Mouse (Mus musculus): ENCODE results near the gene Got2. TPM values are rescaled to one million over a fixed set of nuclear protein-coding genes. Genes with fewer than 3 reads are reported as not detected.
A peak's percentile ranks its signal among the peaks of the same experiment; 100 is the strongest.

Gene Got2
- total RNA-seq, 2 experiments from 2014 or later: 20.7 to 40.7 TPM

DNA sequence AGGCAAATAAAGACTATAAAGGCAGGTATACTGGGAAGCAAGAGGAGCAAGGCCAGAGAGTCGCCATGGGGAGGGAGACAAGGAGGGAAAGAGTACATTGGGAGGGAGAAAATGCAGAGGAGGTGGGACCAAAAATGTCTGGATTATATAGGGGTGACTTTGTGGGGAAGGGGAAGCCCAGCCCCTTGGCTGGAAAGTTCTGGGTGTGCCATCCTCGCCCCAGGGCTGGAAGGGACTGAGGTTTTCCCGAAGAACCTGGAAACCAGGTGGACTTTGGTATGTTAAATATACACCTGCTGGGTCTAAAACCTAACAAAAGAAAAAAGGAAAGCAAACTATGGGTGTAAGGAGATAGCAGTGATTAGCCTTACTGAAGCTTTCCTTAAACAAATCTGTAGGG, 58.2 kb downstream of the Got2 start:
- ATAC-seq (replicated peaks; ENCODE audit: low FRiP score, poor library complexity, severe bottlenecking): no peak

GRCm38 (mm10) chr8:95825162-95825561, 63.2 kb downstream of the Got2 start, which contains the start of gene Sap18b:
Gene Sap18b (plus strand): TSS chr8:95825346.
- peak; percentile 91 for ATAC-seq (replicated peaks; ENCODE audit: low FRiP score, poor library complexity, severe bottlenecking)

GRCm38 (mm10) chr8:95822699-95823098, 65.6 kb downstream of the Got2 start:
- ATAC-seq (replicated peaks; ENCODE audit: low FRiP score, poor library complexity, severe bottlenecking): no peak

DNA sequence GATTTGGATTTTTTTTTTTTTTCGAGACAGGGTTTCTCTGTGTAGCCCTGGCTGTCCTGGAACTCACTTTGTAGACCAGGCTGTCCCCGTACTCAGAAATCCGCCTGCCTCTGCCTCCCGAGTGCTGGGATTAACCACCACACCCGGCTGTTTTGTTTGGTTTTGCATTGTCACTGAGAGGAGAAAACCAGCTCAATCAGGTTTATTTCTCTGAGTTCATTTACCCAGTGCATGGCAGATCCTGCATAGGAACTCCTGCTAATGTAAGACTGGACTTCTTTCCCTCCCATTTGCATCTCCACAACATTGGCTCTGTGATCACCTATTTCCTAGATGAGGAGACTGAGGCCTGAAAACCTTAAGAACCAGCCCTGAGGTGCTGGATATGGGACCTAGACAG, 66.3 kb downstream of the Got2 start:
- no peak for ATAC-seq (replicated peaks; ENCODE audit: low FRiP score, poor library complexity, severe bottlenecking)

- no peak for ATAC-seq (replicated peaks; ENCODE audit: low FRiP score, poor library complexity, severe bottlenecking)
These were observed 67.1 kb downstream of the Got2 start for GRCm38 (mm10) chr8:95821266-95821665.

GRCm38 (mm10) chr8:95818211-95818610, 70.1 kb downstream of the Got2 start:
- ATAC-seq (replicated peaks; ENCODE audit: low FRiP score, poor library complexity, severe bottlenecking): no peak

- ATAC-seq (replicated peaks; ENCODE audit: low FRiP score, poor library complexity, severe bottlenecking): no peak
These were observed 70.8 kb downstream of the Got2 start for GRCm38 (mm10) chr8:95817597-95817996.

DNA sequence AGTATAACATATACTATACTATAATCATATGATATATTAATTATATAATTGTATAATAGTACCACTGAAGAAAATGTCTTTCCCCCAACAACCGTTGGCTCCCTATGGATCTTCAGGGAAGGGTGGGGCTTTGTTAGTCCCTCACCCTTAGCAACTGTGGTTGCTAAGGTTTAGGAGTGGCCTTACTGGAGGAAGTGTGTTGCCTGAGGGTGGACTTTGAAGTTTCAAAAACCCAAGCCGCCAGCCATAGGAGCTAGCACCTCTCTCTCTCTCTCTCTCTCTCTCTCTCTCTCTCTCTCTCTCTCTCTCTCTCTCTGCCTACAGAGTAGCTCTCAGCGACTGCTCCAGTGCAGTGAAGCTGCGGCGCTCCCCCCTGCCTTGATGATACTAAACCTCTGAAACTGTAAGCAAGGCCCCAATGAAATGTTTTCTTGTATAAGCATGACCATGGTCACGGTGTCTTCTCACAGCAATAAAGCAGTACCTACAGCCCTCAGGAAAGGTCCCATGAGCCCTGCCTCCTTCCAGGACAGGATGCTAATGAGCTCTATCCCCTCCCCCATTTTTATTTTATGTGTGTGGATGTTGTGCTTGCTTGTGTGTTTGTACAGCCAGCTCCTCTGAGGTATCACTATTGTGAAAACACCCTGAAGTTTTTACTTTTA, 72.2 kb downstream of the Got2 start:
- no peak for ATAC-seq (replicated peaks; ENCODE audit: low FRiP score, poor library complexity, severe bottlenecking)

Other genes with a start within 250 kb of the Got2 start
- gene Ndrg4, start 211.6 kb downstream of the Got2 start, total RNA-seq (2015; ENCODE audit: low replicate concordance): not detected in 2 replicates
- 0.26 TPM in 1 of 2 replicates, not detected in the other for gene Ndrg4, start 211.6 kb downstream of the Got2 start, total RNA-seq (2017; ENCODE audit: low replicate concordance)
- gene Setd6, start 172.7 kb downstream of the Got2 start, total RNA-seq (2015; ENCODE audit: low replicate concordance): 6.8 and 8.8 TPM in 2 replicates
- 16.6 and 17.5 TPM in 2 replicates for gene Setd6, start 172.7 kb downstream of the Got2 start, total RNA-seq (2017; ENCODE audit: low replicate concordance)
- gene Cnot1, start 81.1 kb downstream of the Got2 start, total RNA-seq (2015; ENCODE audit: low replicate concordance): 224 and 278 TPM in 2 replicates
- gene Cnot1, start 81.1 kb downstream of the Got2 start, total RNA-seq (2017; ENCODE audit: low replicate concordance): 189 and 228 TPM in 2 replicates
- 32.7 and 37.8 TPM in 2 replicates for gene Sap18b, start 63.2 kb downstream of the Got2 start, total RNA-seq (2015; ENCODE audit: low replicate concordance)
- gene Sap18b, start 63.2 kb downstream of the Got2 start, total RNA-seq (2017; ENCODE audit: low replicate concordance): 71.5 and 165 TPM in 2 replicates
- gene Slc38a7, start 35.0 kb downstream of the Got2 start, total RNA-seq (2015; ENCODE audit: low replicate concordance): 0.72 and 2.9 TPM in 2 replicates
- 1.9 and 4.5 TPM in 2 replicates for gene Slc38a7, start 35.0 kb downstream of the Got2 start, total RNA-seq (2017; ENCODE audit: low replicate concordance)

Data from erythroid progenitor cell, adult 5-6 weeks (primary cell).